Mouse (Mus musculus) fibroblast of lung, adult 2 months (primary cell): ENCODE results near the gene Arhgef18.

ENCODE experiments used
- DNase-seq: peaks from one replicate; pipeline ENCODE4 v3.0.0-alpha.2; 2011; ENCODE audit warnings: low read depth

Gene Arhgef18

GRCm38 (mm10) chr8:3392771-3393710, at the start of gene Arhgef18:
TSS of gene Arhgef18 (plus strand) at chr8:3393006.
- peak; percentile 67 for DNase-seq

GRCm38 (mm10) chr8:3345337-3345736, 47.5 kb upstream of the Arhgef18 start:
- no peak for DNase-seq

- no peak for DNase-seq
These were observed 46.0 kb upstream of the Arhgef18 start for GRCm38 (mm10) chr8:3346691-3347413.

GRCm38 (mm10) chr8:3348142-3348823, 44.5 kb upstream of the Arhgef18 start:
- DNase-seq: no peak

- DNase-seq: no peak
These were observed 42.1 kb upstream of the Arhgef18 start for GRCm38 (mm10) chr8:3350747-3351146.

- no peak for DNase-seq
These were observed 40.1 kb upstream of the Arhgef18 start for GRCm38 (mm10) chr8:3352715-3353114.

- DNase-seq: no peak
These were observed 39.5 kb upstream of the Arhgef18 start, which contains the start of gene A430078G23Rik for GRCm38 (mm10) chr8:3353189-3353810. TSS of gene A430078G23Rik (plus strand) at chr8:3353415.

GRCm38 (mm10) chr8:3353811-3354442, 38.9 kb upstream of the Arhgef18 start:
- DNase-seq: no peak

GRCm38 (mm10) chr8:3354443-3354812, 38.4 kb upstream of the Arhgef18 start:
- no peak for DNase-seq

GRCm38 (mm10) chr8:3355586-3355985, 37.2 kb upstream of the Arhgef18 start:
- no peak for DNase-seq

- DNase-seq: peak; percentile 24
These were observed 34.7 kb upstream of the Arhgef18 start for GRCm38 (mm10) chr8:3358060-3358459.

GRCm38 (mm10) chr8:3367086-3367485, 25.7 kb upstream of the Arhgef18 start:
- no peak for DNase-seq

GRCm38 (mm10) chr8:3368091-3368490, 24.7 kb upstream of the Arhgef18 start:
- DNase-seq: no peak

- DNase-seq: no peak
These were observed 17.1 kb upstream of the Arhgef18 start for GRCm38 (mm10) chr8:3375748-3376147.

- DNase-seq: no peak
These were observed 16.0 kb upstream of the Arhgef18 start for GRCm38 (mm10) chr8:3376641-3377274.

- no peak for DNase-seq
These were observed 5.5 kb upstream of the Arhgef18 start for GRCm38 (mm10) chr8:3387286-3387685.

- DNase-seq: no peak
These were observed 4.0 kb upstream of the Arhgef18 start for GRCm38 (mm10) chr8:3388591-3389338.

GRCm38 (mm10) chr8:3389506-3389905, 3.3 kb upstream of the Arhgef18 start:
- DNase-seq: no peak

- no peak for DNase-seq
These were observed 513 bp upstream of the Arhgef18 start for GRCm38 (mm10) chr8:3392293-3392692.

- DNase-seq: no peak
These were observed 1.8 kb downstream of the Arhgef18 start for GRCm38 (mm10) chr8:3394600-3394999.
